Comparison of ENCODE assay signal across 8 mouse cellular contexts in genomic region chr7:4500892-4501471, GRCm38 (mm10). TPM values are rescaled to one million over a fixed set of nuclear protein-coding genes. Genes with fewer than 3 reads are reported as not detected.
DNase-seq lines count a peak whose midpoint lies in the region; ATAC-seq and TF ChIP-seq lines count a peak whose summit lies in the region.

No protein-coding gene starts in this region.

- peak overlapping the region; percentile 86 for H3K4me2 ChIP-seq in embryonic facial prominence, embryonic 12.5 days (replicated peaks)
- peak overlapping the region; percentile 76 for H3K4me2 ChIP-seq in lung, embryonic 15.5 days

- H3K27me3 ChIP-seq in embryonic facial prominence, embryonic 12.5 days, result no peaks in the 10 kb centered on the region
- H3K27me3 ChIP-seq in lung, embryonic 15.5 days, result no peaks in the 10 kb centered on the region

- peaks cover 12% of the 10 kb centered on the region for H3K36me3 ChIP-seq in embryonic facial prominence, embryonic 12.5 days
- H3K36me3 ChIP-seq in lung, embryonic 15.5 days, result peaks cover 7% of the 10 kb centered on the region

- H3K27ac ChIP-seq in embryonic facial prominence, embryonic 12.5 days, result peak overlapping the region; percentile 88
- peak overlapping the region; percentile 98 for H3K27ac ChIP-seq in layer of hippocampus, adult 2 months
- H3K27ac ChIP-seq in lung, embryonic 15.5 days, result peak overlapping the region; percentile 96

- peak overlapping the region; percentile 95 for H3K9ac ChIP-seq in embryonic facial prominence, embryonic 12.5 days
- peak overlapping the region; percentile 89 for H3K9ac ChIP-seq in lung, embryonic 15.5 days

- ATAC-seq in embryonic facial prominence, embryonic 12.5 days (ENCODE audit: insufficient number of reproducible peaks, insufficient read depth, low FRiP score, low TSS enrichment), result peak; percentile 19
- ATAC-seq in lung, embryonic 15.5 days (ENCODE audit: borderline replicate concordance, extremely low read depth, low FRiP score, low TSS enrichment), result peak; percentile 52; the same call in 1 of the 2 replicates
- ATAC-seq in neutrophil, adult 5-6 weeks (ENCODE audit: extremely low read depth, insufficient number of reproducible peaks, low FRiP score, poor library complexity, severe bottlenecking), result peak; percentile 18

- under 1% methylated on average over 44 of the region's 52 CpGs for WGBS in embryonic facial prominence, embryonic 12.5 days
- under 1% methylated on average over 32 of the region's 52 CpGs for WGBS in lung, embryonic 15.5 days

- TF ChIP-seq CTCF in layer of hippocampus, adult 2 months (conservative IDR thresholded peaks at IDR 0.05), result no peak

- intact Hi-C loops in heart, postnatal 10 days (cut with DNase I), result no loop called here

- peak overlapping the region; percentile 92 for H3K4me3 ChIP-seq in embryonic facial prominence, embryonic 12.5 days
- H3K4me3 ChIP-seq in layer of hippocampus, adult 2 months, result peak overlapping the region; percentile 93
- H3K4me3 ChIP-seq in lung, embryonic 15.5 days, result peak overlapping the region; percentile 95

- no peaks in the 10 kb centered on the region for H3K9me3 ChIP-seq in embryonic facial prominence, embryonic 12.5 days
- no peaks in the 10 kb centered on the region for H3K9me3 ChIP-seq in lung, embryonic 15.5 days

- H3K4me1 ChIP-seq in embryonic facial prominence, embryonic 12.5 days, result peaks cover 30% of the 10 kb centered on the region
- H3K4me1 ChIP-seq in lung, embryonic 15.5 days, result peaks cover 32% of the 10 kb centered on the region

- DNase-seq in B cell, adult 2 months, result peak; percentile 57 to 59
- DNase-seq in adrenal gland, adult 18-20 months (ENCODE audit: low spot score in 2 of 2), result peak; percentile 51 to 67
- peak; percentile 51 to 61 for DNase-seq in heart, postnatal 10 days
- peak; percentile 36 to 39 for DNase-seq in layer of hippocampus, adult 2 months (ENCODE audit: low spot score in 2 of 2)
- DNase-seq in thymus, postnatal 14 days, result peak; percentile 68

RNA-seq across cellular contexts. Expression of gene Ppp1r12c, which starts 0.5 kb away (rescaled TPM):
- 10 to 100 TPM; 95.9 to 96.6 TPM for total RNA-seq in adrenal gland, adult 18-20 months (2021)
- polyA plus RNA-seq in embryonic facial prominence, embryonic 12.5 days (2016; fragmentation: Nextera tagmentation; extraction: Ambion mirVana), result 65.6 and 68.1 TPM in 2 replicates
- 10 to 100 TPM; 74.8 to 97.1 TPM for total RNA-seq in heart, postnatal 10 days (2021)
- total RNA-seq in layer of hippocampus, adult 2 months (2021), result 100 to 1,000 TPM; 157 to 161 TPM
- polyA plus RNA-seq in lung, embryonic 15.5 days (2015; fragmentation: Nextera tagmentation; extraction: Ambion mirVana), result 41.6 and 49.0 TPM in 2 replicates
- 297 and 336 TPM in 2 replicates for total RNA-seq in neutrophil, adult 5-6 weeks (2017)

RNA-seq across cellular contexts. Expression of gene Tnnt1, which starts 15.2 kb away (rescaled TPM):
- total RNA-seq in adrenal gland, adult 18-20 months (2021), result 1 to 10 TPM in 1 of 2 experiments, under 1 TPM in 1; 0.50 to 1.4 TPM
- 114 and 135 TPM in 2 replicates for polyA plus RNA-seq in embryonic facial prominence, embryonic 12.5 days (2016; fragmentation: Nextera tagmentation; extraction: Ambion mirVana)
- total RNA-seq in heart, postnatal 10 days (2021), result 10 to 100 TPM; 36.1 to 38.1 TPM
- total RNA-seq in layer of hippocampus, adult 2 months (2021), result 1 to 10 TPM; 1.7 to 4.0 TPM
- 13.4 and 23.1 TPM in 2 replicates for polyA plus RNA-seq in lung, embryonic 15.5 days (2015; fragmentation: Nextera tagmentation; extraction: Ambion mirVana)
- total RNA-seq in neutrophil, adult 5-6 weeks (2017), result not detected in 2 replicates

RNA-seq across cellular contexts. Expression of gene Tnni3, which starts 23.0 kb away (rescaled TPM):
- total RNA-seq in adrenal gland, adult 18-20 months (2021), result under 1 TPM in 1 of 2 experiments, not detected in 1; 0.66 TPM
- polyA plus RNA-seq in embryonic facial prominence, embryonic 12.5 days (2016; fragmentation: Nextera tagmentation; extraction: Ambion mirVana), result 4.4 and 4.6 TPM in 2 replicates
- 1,000 to 10,000 TPM; 6,124 to 6,345 TPM for total RNA-seq in heart, postnatal 10 days (2021)
- under 1 TPM in 1 of 2 experiments, not detected in 1; 0.64 TPM for total RNA-seq in layer of hippocampus, adult 2 months (2021)
- 79.8 and 114 TPM in 2 replicates for polyA plus RNA-seq in lung, embryonic 15.5 days (2015; fragmentation: Nextera tagmentation; extraction: Ambion mirVana)
- total RNA-seq in neutrophil, adult 5-6 weeks (2017), result 0.58 TPM in 1 of 2 replicates, not detected in the other

RNA-seq across cellular contexts. Expression of gene Dnaaf3, which starts 31.3 kb away (rescaled TPM):
- total RNA-seq in adrenal gland, adult 18-20 months (2021), result 1 to 10 TPM in 1 of 2 experiments, under 1 TPM in 1; 0.51 to 1.2 TPM
- polyA plus RNA-seq in embryonic facial prominence, embryonic 12.5 days (2016; fragmentation: Nextera tagmentation; extraction: Ambion mirVana), result 2.2 and 2.9 TPM in 2 replicates
- under 1 TPM; 0.81 to 0.87 TPM for total RNA-seq in heart, postnatal 10 days (2021)
- total RNA-seq in layer of hippocampus, adult 2 months (2021), result under 1 TPM; 0.47 to 0.64 TPM
- polyA plus RNA-seq in lung, embryonic 15.5 days (2015; fragmentation: Nextera tagmentation; extraction: Ambion mirVana), result 2.9 and 3.2 TPM in 2 replicates
- total RNA-seq in neutrophil, adult 5-6 weeks (2017), result 0.12 and 0.74 TPM in 2 replicates

RNA-seq across cellular contexts. Expression of gene Eps8l1, which starts 40.5 kb away (rescaled TPM):
- 1 to 10 TPM; 2.6 to 3.0 TPM for total RNA-seq in adrenal gland, adult 18-20 months (2021)
- polyA plus RNA-seq in embryonic facial prominence, embryonic 12.5 days (2016; fragmentation: Nextera tagmentation; extraction: Ambion mirVana), result 7.2 and 7.3 TPM in 2 replicates
- 1 to 10 TPM; 3.2 to 3.5 TPM for total RNA-seq in heart, postnatal 10 days (2021)
- 1 to 10 TPM; 7.8 to 8.9 TPM for total RNA-seq in layer of hippocampus, adult 2 months (2021)
- polyA plus RNA-seq in lung, embryonic 15.5 days (2015; fragmentation: Nextera tagmentation; extraction: Ambion mirVana), result 14.1 and 15.5 TPM in 2 replicates
- 58.8 and 64.3 TPM in 2 replicates for total RNA-seq in neutrophil, adult 5-6 weeks (2017)

Comparison
In these comparisons a context has a peak if more than half of its experiments do, and no peak if none do; other contexts are left out.
1. Peak in every context shown above with its lines: DNase-seq, ATAC-seq, H3K4me3 ChIP-seq and H3K27ac ChIP-seq.
2. RNA of gene Tnnt1, which starts 15.2 kb away (total RNA-seq): 36.1 to 38.1 TPM in heart, postnatal 10 days; 1.7 to 4.0 TPM in layer of hippocampus, adult 2 months, 0.50 to 1.4 TPM in adrenal gland, adult 18-20 months and not detected in neutrophil, adult 5-6 weeks; every median in the first group is over 4 times any median in the second.
3. RNA of gene Tnni3, which starts 23.0 kb away (total RNA-seq): 6,124 to 6,345 TPM in heart, postnatal 10 days; 0.66 TPM in adrenal gland, adult 18-20 months, 0.64 TPM in layer of hippocampus, adult 2 months and 0.58 TPM in neutrophil, adult 5-6 weeks; every median in the first group is over 1,000 times any median in the second.